Mouse (Mus musculus): ENCODE results near the gene Hat1. TPM values are rescaled to one million over a fixed set of nuclear protein-coding genes. Genes with fewer than 3 reads are reported as not detected.

The Hat1 gene
- total RNA-seq, 2 experiments from 2014 or later, result 15.4 to 16.5 TPM

DNA sequence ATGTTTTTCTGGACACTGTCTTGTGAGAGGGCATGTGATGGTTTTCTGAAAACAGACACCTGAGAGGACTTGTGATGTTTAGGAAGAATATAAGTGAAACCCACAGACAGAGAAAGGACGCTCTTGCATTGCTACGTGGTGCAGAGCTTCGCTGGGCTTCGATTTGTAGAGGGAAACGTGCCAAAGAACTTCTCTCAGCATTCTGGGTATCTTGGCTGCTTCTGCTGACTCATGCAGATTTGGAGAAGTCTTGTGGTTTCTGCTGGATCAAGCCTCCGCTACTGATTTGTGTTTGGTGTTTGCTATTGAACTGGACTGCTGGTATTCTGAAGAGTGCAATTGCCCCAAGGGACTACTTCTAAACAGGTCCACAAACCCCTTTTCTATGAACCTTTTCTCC, 93.1 kb downstream of the Hat1 start:
- no peak for DNase-seq (ENCODE audit: low spot score in 2 of 2)
- Histone ChIP-seq H3K27ac (no peak overlapping the region), H3K4me3 (no peak overlapping the region)
- no peak for TF ChIP-seq CTCF (conservative IDR thresholded peaks at IDR 0.05)

DNA sequence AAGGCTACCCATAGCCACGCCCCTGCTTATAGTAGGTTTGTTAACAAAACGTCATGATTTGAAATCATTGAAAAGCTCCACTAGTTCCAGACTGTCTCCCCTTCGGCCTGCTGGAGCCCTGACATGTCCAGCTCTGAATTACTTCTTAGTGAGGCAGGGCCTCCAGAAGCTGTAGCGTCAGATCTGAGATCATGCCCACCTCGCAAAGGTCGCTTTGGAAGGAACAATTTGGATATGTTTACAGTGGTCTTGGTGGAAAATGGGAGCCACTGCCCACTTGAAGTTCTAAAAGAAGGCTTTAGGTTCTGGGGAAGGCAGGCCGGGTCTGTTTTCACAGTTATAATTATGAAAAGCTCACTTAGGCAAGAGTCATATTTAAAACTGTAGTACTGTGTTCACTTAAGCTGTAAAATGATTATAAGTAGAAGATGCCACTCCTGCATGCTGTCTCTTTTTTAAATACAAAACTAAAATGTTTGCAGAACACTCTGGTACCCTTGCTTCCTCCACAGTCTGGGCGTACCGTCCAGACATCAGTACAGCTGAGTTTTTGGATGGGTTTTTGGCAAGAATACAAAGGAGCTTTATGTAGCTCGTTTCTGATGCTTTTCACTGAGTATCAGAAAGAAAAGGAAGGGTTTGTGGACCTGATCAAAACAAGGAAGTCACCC, 94.4 kb downstream of the Hat1 start:
- TF ChIP-seq CTCF (conservative IDR thresholded peaks at IDR 0.05), result no peak
- peak overlapping the region; percentile 43; the same call in 1 of the 2 replicates for H3K27ac ChIP-seq
- H3K4me3 ChIP-seq, result no peak overlapping the region
- DNase-seq (ENCODE audit: low spot score in 2 of 2), result peak in 1 of 2 experiments; percentile 32

DNA sequence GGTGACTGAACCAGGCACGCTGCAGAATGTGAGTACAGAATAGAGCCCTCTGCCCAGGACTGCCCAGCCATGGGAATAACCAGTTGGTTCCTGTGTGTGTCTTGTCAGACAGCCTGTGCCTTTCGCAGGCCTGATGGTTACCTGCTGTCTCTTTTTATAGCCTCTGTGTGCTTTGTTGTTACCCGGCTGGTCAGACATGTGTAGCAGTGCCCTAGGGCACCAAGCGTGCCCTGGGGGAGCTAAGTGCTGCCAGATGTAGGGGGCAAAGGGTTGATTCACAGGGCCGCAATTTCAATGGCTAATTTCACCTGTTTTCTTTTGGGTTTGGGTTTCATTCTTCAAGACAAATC, 94.9 kb downstream of the Hat1 start:
- Histone ChIP-seq H3K27ac (peak overlapping the region; percentile 43; the same call in 1 of the 2 replicates), H3K4me3 (no peak overlapping the region)
- no peak for TF ChIP-seq CTCF (conservative IDR thresholded peaks at IDR 0.05)
- no peak for DNase-seq (ENCODE audit: low spot score in 2 of 2)

Other genes with a start within 250 kb of the Hat1 start
- 100 to 1,000 TPM; 135 to 142 TPM for gene Dync1i2, start 177.3 kb upstream of the Hat1 start, total RNA-seq (2021)
- gene Slc25a12, start 21.2 kb upstream of the Hat1 start, total RNA-seq (2021), result 100 to 1,000 TPM; 155 TPM
- 10 to 100 TPM; 24.0 to 25.7 TPM for gene Metap1d, start 64.3 kb downstream of the Hat1 start, total RNA-seq (2021)
- 10 to 100 TPM; 15.4 to 17.5 TPM for gene Dlx1, start 139.2 kb downstream of the Hat1 start, total RNA-seq (2021)
- 1 to 10 TPM; 4.5 to 4.8 TPM for gene Dlx2, start 157.8 kb downstream of the Hat1 start, total RNA-seq (2021)